Mouse (Mus musculus) CH12.LX (cell line): ENCODE results near the gene Fgfrl1. TPM values are rescaled to one million over a fixed set of nuclear protein-coding genes. Genes with fewer than 3 reads are reported as not detected.

Experiments used
- DNase-seq: peaks from one replicate; pipeline ENCODE4 v3.0.0-alpha.2; 2013; ENCODE audit errors: extremely low read depth
- H3K27ac ChIP-seq: 2 replicates; pipeline ENCODE4 v1.5.1; 2012; ENCODE audit warnings: low read depth, mild to moderate bottlenecking, control low read depth, moderate library complexity; ENCODE audit not compliant: insufficient read depth
- H3K27me3 ChIP-seq: replicated peaks from 2 replicates; pipeline ENCODE3; 2012; ENCODE audit warnings: inconsistent platforms
- H3K36me3 ChIP-seq, 2 experiments: replicated peaks in 1 of 2; 2 replicates each; pipeline versions ENCODE3 to v1.6.1; 2012; ENCODE audit warnings: inconsistent platforms in 1 of 2, low read length in 1 of 2, mild to moderate bottlenecking in 1 of 2, mixed read lengths in 1 of 2, moderate library complexity in 1 of 2; ENCODE audit not compliant: control insufficient read depth in 1 of 2, insufficient read depth in 1 of 2
- H3K4me1 ChIP-seq, 2 experiments: 2 replicates each; pipeline ENCODE4 v1.6.1; 2012; ENCODE audit warnings: inconsistent platforms in 1 of 2, moderate library complexity in 1 of 2; ENCODE audit not compliant: insufficient read depth in 2 of 2, control insufficient read depth in 1 of 2
- H3K4me2 ChIP-seq: 2 replicates; pipeline ENCODE4 v1.6.1; 2012; ENCODE audit warnings: low read depth, mild to moderate bottlenecking, control low read depth; ENCODE audit not compliant: poor library complexity, insufficient read depth, severe bottlenecking
- H3K4me3 ChIP-seq, 3 experiments: fragments of 150-350 bp in 1 of 3; sonication (generic) in 1 of 3; replicated peaks in 1 of 3; 2 replicates each; pipeline versions ENCODE3 to v1.5.1; 2011 to 2012; ENCODE audit warnings: low read depth in 2 of 3, low read length in 2 of 3, mild to moderate bottlenecking in 2 of 3, moderate library complexity in 2 of 3, control low read depth in 1 of 3, improper control_type of control experiment in 1 of 3, inconsistent platforms in 1 of 3, mixed read lengths in 1 of 3; ENCODE audit not compliant: poor library complexity in 1 of 3
- H3K79me2 ChIP-seq: replicated peaks from 2 replicates; pipeline ENCODE4 v1.6.1; 2012; ENCODE audit warnings: mild to moderate bottlenecking, moderate library complexity; ENCODE audit not compliant: control insufficient read depth, poor library complexity, insufficient read depth, severe bottlenecking; ENCODE audit errors: extremely low read depth
- H3K9ac ChIP-seq: 2 replicates; pipeline ENCODE4 v1.6.1; 2012; ENCODE audit warnings: low read depth, mild to moderate bottlenecking, control low read depth, moderate library complexity; ENCODE audit not compliant: insufficient read depth
- H3K9me3 ChIP-seq: replicated peaks from 2 replicates; pipeline ENCODE3; 2012; ENCODE audit warnings: low read length, inconsistent platforms, mixed read lengths
- BHLHE40 ChIP-seq: IDR thresholded peaks from 2 replicates; pipeline ENCODE4 v1.6.1; 2011; ENCODE audit warnings: mild to moderate bottlenecking, low read depth, low read length, improper control_type of control experiment
- CHD2 ChIP-seq: IDR thresholded peaks from 2 replicates; pipeline ENCODE4 v1.6.1; 2011; ENCODE audit warnings: low read length, improper control_type of control experiment
- CTCF ChIP-seq, 2 experiments: IDR thresholded peaks in 1 of 2; conservative IDR thresholded peaks in 1 of 2; 2 replicates each; pipeline ENCODE4 v1.5.1; 2011 to 2012; ENCODE audit warnings: low read depth in 2 of 2, low read length in 2 of 2, improper control_type of control experiment in 1 of 2, inconsistent platforms in 1 of 2, mild to moderate bottlenecking in 1 of 2, moderate library complexity in 1 of 2
- E2F4 ChIP-seq: IDR thresholded peaks from 2 replicates; pipeline ENCODE4 v1.6.1; 2011; ENCODE audit warnings: low read depth, low read length, improper control_type of control experiment; ENCODE audit not compliant: insufficient replicate concordance
- EP300 ChIP-seq: IDR thresholded peaks from 2 replicates; pipeline ENCODE4 v1.6.1; 2011; ENCODE audit warnings: low read length, improper control_type of control experiment
- GABPA ChIP-seq: IDR thresholded peaks from 2 replicates; pipeline ENCODE4 v1.6.1; 2012; ENCODE audit warnings: low read depth, low read length, improper control_type of control experiment, inconsistent platforms; ENCODE audit not compliant: insufficient replicate concordance
- HCFC1 ChIP-seq: IDR thresholded peaks from 2 replicates; pipeline ENCODE4 v1.6.1; 2012; ENCODE audit warnings: low read depth, mild to moderate bottlenecking, inconsistent platforms, low read length, improper control_type of control experiment
- KAT2A ChIP-seq: IDR thresholded peaks from 2 replicates; pipeline ENCODE4 v1.6.1; 2012; ENCODE audit warnings: low read length, improper control_type of control experiment, inconsistent platforms; ENCODE audit not compliant: insufficient replicate concordance
- MAZ ChIP-seq: IDR thresholded peaks from 2 replicates; pipeline ENCODE4 v1.6.1; 2012; ENCODE audit warnings: low read depth, mild to moderate bottlenecking, inconsistent platforms, low read length, improper control_type of control experiment, moderate library complexity
- MEF2A ChIP-seq: IDR thresholded peaks from 2 replicates; pipeline ENCODE4 v1.6.1; 2014; ENCODE audit warnings: low read depth, mild to moderate bottlenecking, inconsistent platforms, low read length, improper control_type of control experiment, borderline replicate concordance
- MXI1 ChIP-seq: IDR thresholded peaks from 2 replicates; pipeline ENCODE4 v1.6.1; 2011; ENCODE audit warnings: mild to moderate bottlenecking, low read depth, low read length, improper control_type of control experiment
- NELFE ChIP-seq: IDR thresholded peaks from 2 replicates; pipeline ENCODE4 v1.6.1; 2011; ENCODE audit warnings: low read depth, low read length, improper control_type of control experiment
- NRF1 ChIP-seq: IDR thresholded peaks from 2 replicates; pipeline ENCODE4 v1.6.1; 2014; ENCODE audit warnings: low read depth, mild to moderate bottlenecking, inconsistent platforms, low read length, improper control_type of control experiment, moderate library complexity
- PAX5 ChIP-seq: IDR thresholded peaks from 2 replicates; pipeline ENCODE4 v1.6.1; 2012; ENCODE audit warnings: low read length, inconsistent platforms, mixed read lengths
- POLR2A ChIP-seq: IDR thresholded peaks from 2 replicates; pipeline ENCODE4 v1.6.1; 2011; ENCODE audit warnings: low read depth, mild to moderate bottlenecking, improper control_type of control experiment, low read length
- RAD21 ChIP-seq: IDR thresholded peaks from 2 replicates; pipeline ENCODE4 v1.6.1; 2011; ENCODE audit warnings: low read depth, mild to moderate bottlenecking, low read length, improper control_type of control experiment, moderate library complexity
- SMC3 ChIP-seq: IDR thresholded peaks from 2 replicates; pipeline ENCODE4 v1.6.1; 2011; ENCODE audit warnings: low read depth, low read length, improper control_type of control experiment
- TBP ChIP-seq: conservative IDR thresholded peaks from 2 replicates; pipeline ENCODE4 v1.6.1; 2011; ENCODE audit warnings: low read depth, low read length, improper control_type of control experiment
- TCF12 ChIP-seq: IDR thresholded peaks from 2 replicates; pipeline ENCODE4 v1.6.1; 2014; ENCODE audit warnings: low read depth, mild to moderate bottlenecking, inconsistent platforms, low read length, improper control_type of control experiment
- USF2 ChIP-seq: conservative IDR thresholded peaks from 2 replicates; pipeline ENCODE4 v1.6.1; 2011; ENCODE audit warnings: low read depth, low read length, improper control_type of control experiment
- ZKSCAN1 ChIP-seq: IDR thresholded peaks from 2 replicates; pipeline ENCODE4 v1.6.1; 2012; ENCODE audit warnings: low read depth, inconsistent platforms, low read length, improper control_type of control experiment, borderline replicate concordance
- ZMIZ1 ChIP-seq: IDR thresholded peaks from 2 replicates; pipeline ENCODE4 v1.6.1; 2012; ENCODE audit warnings: low read depth, mild to moderate bottlenecking, inconsistent platforms, low read length, improper control_type of control experiment
- ZNF384 ChIP-seq: IDR thresholded peaks from 2 replicates; pipeline ENCODE4 v1.6.1; 2012; ENCODE audit warnings: low read depth, low read length, improper control_type of control experiment, inconsistent platforms
- dilution Hi-C: fragments of 300-500 bp; cut with MboI; formaldehyde crosslinking; loops from 2 replicates; pipeline ENCODE4 v1.14.3; 2020; ENCODE audit warnings: low sequenced_read_pairs; ENCODE audit not compliant: extremely low pct_unique_long_range_greater_than_20kb, extremely low pct_ligation_motif_present
- in situ Hi-C: fragments of 300-500 bp; cut with MboI; formaldehyde crosslinking; loops from 3 replicates; pipeline ENCODE4 v1.14.3; 2019; ENCODE audit warnings: low sequenced_read_pairs, low pct_ligation_motif_present, low pct_unique_long_range_greater_than_20kb, mixed read lengths
- polyA plus RNA-seq: library from polyadenylated mRNA; unstranded; fragments of >175 nt; gene quantifications from 2 replicates; pipeline ENCODE4 v1.2.1, GENCODE M21; 2012; ENCODE audit warnings: low read depth; ENCODE audit not compliant: insufficient read length
- total RNA-seq, 2 experiments: library from RNA; depleted of rRNA; stranded (reverse); fragments of 300-350 nt in 1 of 2; fragments of >200 nt in 1 of 2; gene quantifications; 2 replicates each; pipeline ENCODE4 v1.2.3; 2012 to 2014

Fgfrl1 gene
- total and polyA plus RNA-seq, 3 experiments: 0.17 to 0.64 (median 0.26) TPM

DNA sequence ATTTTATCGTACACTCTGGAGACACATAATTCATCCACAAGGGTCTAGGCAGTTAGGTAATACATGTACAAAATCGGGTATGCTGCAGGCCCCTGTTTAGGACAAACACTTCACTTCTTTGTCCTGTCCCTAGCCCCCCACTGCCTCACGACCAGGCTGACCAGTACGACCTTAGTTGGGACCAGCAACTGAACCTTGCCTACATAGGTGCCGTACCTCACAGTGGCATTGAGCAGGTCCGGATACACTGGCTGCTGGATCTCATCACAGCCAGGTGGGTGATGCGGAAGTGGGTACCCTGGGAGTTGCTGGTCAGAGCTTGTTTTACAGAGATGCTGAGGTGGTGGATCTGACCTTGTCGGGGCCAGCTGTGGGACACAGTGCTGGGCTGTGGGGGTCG is 22.2 kb upstream of the Fgfrl1 start:
- peak overlapping the region; percentile 65 for H3K4me2 ChIP-seq
- H3K9ac ChIP-seq: no peak overlapping the region; the same call in 1 of the 2 replicates
- no peaks in the 10 kb centered on the region for H3K27me3 ChIP-seq
- H3K9me3 ChIP-seq: no peaks in the 10 kb centered on the region
- in situ Hi-C loops (loop anchor here (25.0 kb wide), 1 partner anchor 233 kb away; the partner anchor contains the start of genes Atp5k and Mfsd7a), dilution Hi-C loops (no loop called here)
- no peak for DNase-seq
- H3K36me3 ChIP-seq: peaks cover 13 to 36% of the 10 kb centered on the region in 2 experiments
- no peak overlapping the region for H3K27ac ChIP-seq
- peaks cover 2 to 31% of the 10 kb centered on the region in 2 experiments for H3K4me1 ChIP-seq
- TF ChIP-seq EP300 (no peak), KAT2A (no peak), NRF1 (no peak), ZNF384 (no peak), MEF2A (no peak), CHD2 (no peak), ZMIZ1 (no peak), USF2 (no peak), HCFC1 (no peak), TCF12 (no peak), POLR2A (no peak), E2F4 (no peak), NELFE (no peak), ZKSCAN1 (no peak), TBP (no peak), MXI1 (no peak), BHLHE40 (no peak), MAZ (no peak)
- H3K4me3 ChIP-seq: peak overlapping the region; percentile 65 to 73 (median 66)
- H3K79me2 ChIP-seq: no peaks in the 10 kb centered on the region

GRCm38 (mm10) chr5:108670785-108671184 is 21.4 kb upstream of the Fgfrl1 start:
- H3K9ac ChIP-seq: no peak overlapping the region
- TF ChIP-seq CTCF (conservative IDR thresholded peaks at IDR 0.05 in 1 of 2, IDR thresholded peaks at IDR 0.05 in 1 of 2; ENCODE audit: low read depth in 2 of 2, low read length in 2 of 2) (peak; percentile 30 to 70; a peak in 3 of 4 replicates), SMC3 (peak; percentile 64), PAX5 (no peak), EP300 (no peak), KAT2A (no peak), GABPA (no peak), E2F4 (no peak), POLR2A (no peak), RAD21 (peak; percentile 34)
- TF ChIP-seq, all 38 proteins: peak for 3
- Histone ChIP-seq H3K4me2 (no peak overlapping the region), H3K79me2 (no peaks in the 10 kb centered on the region), H3K4me3 (no peak overlapping the region), H3K27me3 (no peaks in the 10 kb centered on the region), H3K9me3 (no peaks in the 10 kb centered on the region), H3K36me3 (peaks cover 13 to 38% of the 10 kb centered on the region in 2 experiments), H3K4me1 (peaks cover 2 to 31% of the 10 kb centered on the region in 2 experiments), H3K27ac (no peak overlapping the region)
- in situ Hi-C loops (loop anchor here (25.0 kb wide), 1 partner anchor 233 kb away; the partner anchor contains the start of genes Atp5k and Mfsd7a), dilution Hi-C loops (no loop called here)
- peak; percentile 61 for DNase-seq
